Mouse (Mus musculus): Measurements from ENCODE around the gene Chrnb1. TPM values are rescaled to one million over a fixed set of nuclear protein-coding genes. Genes with fewer than 3 reads are reported as not detected.
A peak's percentile ranks its signal among the peaks of the same experiment; 100 is the strongest.

Chrnb1 gene
- polyA plus RNA-seq, 1 experiment from 2014 or later = 4.5 TPM

- Histone ChIP-seq H3K9ac (ENCODE audit: low read depth, low read length) (peak overlapping the region; percentile 77), H3K4me2 (peak overlapping the region; percentile 89), H3K4me3 (ENCODE audit: low read depth, low read length) (peak overlapping the region; percentile 48), H3K27me3 (ENCODE audit: control insufficient read depth, insufficient read depth, low read length) (peaks cover 47% of the 10 kb centered on the region), H3K36me3 (ENCODE audit: control insufficient read depth, insufficient read depth, low read length) (no peaks in the 10 kb centered on the region), H3K9me3 (replicated peaks; ENCODE audit: control insufficient read depth, low read length) (no peaks in the 10 kb centered on the region), H3K27ac (ENCODE audit: low read depth, low read length) (no peak overlapping the region), H3K4me1 (ENCODE audit: control insufficient read depth, insufficient read depth, low read length) (peaks cover 27% of the 10 kb centered on the region)
- no peak for ATAC-seq (replicated peaks; ENCODE audit: insufficient number of reproducible peaks, low FRiP score, low TSS enrichment)
- 6% methylated on average over 43 of the region's 48 CpGs for WGBS (ENCODE audit: insufficient replicate concordance)
These were observed 38.3 kb upstream of the Chrnb1 start for GRCm38 (mm10) chr11:69834001-69834549.

- H3K36me3 ChIP-seq (ENCODE audit: control insufficient read depth, insufficient read depth, low read length) = no peaks in the 10 kb centered on the region
- ATAC-seq (replicated peaks; ENCODE audit: insufficient number of reproducible peaks, low FRiP score, low TSS enrichment) = no peak
- H3K27me3 ChIP-seq (ENCODE audit: control insufficient read depth, insufficient read depth, low read length) = peaks cover 47% of the 10 kb centered on the region
- no peaks in the 10 kb centered on the region for H3K9me3 ChIP-seq (replicated peaks; ENCODE audit: control insufficient read depth, low read length)
- H3K9ac ChIP-seq (ENCODE audit: low read depth, low read length) = peak overlapping the region; percentile 77
- peak overlapping the region; percentile 48 for H3K4me3 ChIP-seq (ENCODE audit: low read depth, low read length)
- peak overlapping the region; percentile 89 for H3K4me2 ChIP-seq
- no peak overlapping the region for H3K27ac ChIP-seq (ENCODE audit: low read depth, low read length)
- H3K4me1 ChIP-seq (ENCODE audit: control insufficient read depth, insufficient read depth, low read length) = peaks cover 24% of the 10 kb centered on the region
- WGBS (ENCODE audit: insufficient replicate concordance) = 39% methylated on average over 8 of the region's 8 CpGs
These were observed 37.8 kb upstream of the Chrnb1 start for GRCm38 (mm10) chr11:69833554-69833953.

GRCm38 (mm10) chr11:69828832-69829231, 33.1 kb upstream of the Chrnb1 start:
- Histone ChIP-seq H3K27ac (ENCODE audit: low read depth, low read length) (no peak overlapping the region), H3K9ac (ENCODE audit: low read depth, low read length) (no peak overlapping the region), H3K9me3 (replicated peaks; ENCODE audit: control insufficient read depth, low read length) (no peaks in the 10 kb centered on the region), H3K36me3 (ENCODE audit: control insufficient read depth, insufficient read depth, low read length) (peaks cover 7% of the 10 kb centered on the region), H3K4me1 (ENCODE audit: control insufficient read depth, insufficient read depth, low read length) (peaks cover 6% of the 10 kb centered on the region; the same call in 1 of the 2 replicates), H3K4me3 (ENCODE audit: low read depth, low read length) (no peak overlapping the region), H3K27me3 (ENCODE audit: control insufficient read depth, insufficient read depth, low read length) (peaks cover 14% of the 10 kb centered on the region), H3K4me2 (no peak overlapping the region)
- ATAC-seq (replicated peaks; ENCODE audit: insufficient number of reproducible peaks, low FRiP score, low TSS enrichment) = no peak
- 69% methylated on average over 5 of the region's 5 CpGs for WGBS (ENCODE audit: insufficient replicate concordance)

GRCm38 (mm10) chr11:69823456-69823855, 27.7 kb upstream of the Chrnb1 start:
- H3K27me3 ChIP-seq (ENCODE audit: control insufficient read depth, insufficient read depth, low read length) = no peaks in the 10 kb centered on the region
- no peak overlapping the region for H3K4me3 ChIP-seq (ENCODE audit: low read depth, low read length)
- H3K36me3 ChIP-seq (ENCODE audit: control insufficient read depth, insufficient read depth, low read length) = peaks cover 7% of the 10 kb centered on the region
- no peak for ATAC-seq (replicated peaks; ENCODE audit: insufficient number of reproducible peaks, low FRiP score, low TSS enrichment)
- no peaks in the 10 kb centered on the region for H3K9me3 ChIP-seq (replicated peaks; ENCODE audit: control insufficient read depth, low read length)
- H3K4me2 ChIP-seq = no peak overlapping the region
- 73% methylated on average over 2 of the region's 2 CpGs for WGBS (ENCODE audit: insufficient replicate concordance)
- H3K4me1 ChIP-seq (ENCODE audit: control insufficient read depth, insufficient read depth, low read length) = no peaks in the 10 kb centered on the region
- H3K27ac ChIP-seq (ENCODE audit: low read depth, low read length) = no peak overlapping the region
- no peak overlapping the region for H3K9ac ChIP-seq (ENCODE audit: low read depth, low read length)

- peaks cover 3% of the 10 kb centered on the region for H3K36me3 ChIP-seq (ENCODE audit: control insufficient read depth, insufficient read depth, low read length)
- H3K27ac ChIP-seq (ENCODE audit: low read depth, low read length) = no peak within 1 kb of the TSS
- no peak for ATAC-seq (replicated peaks; ENCODE audit: insufficient number of reproducible peaks, low FRiP score, low TSS enrichment)
- WGBS (ENCODE audit: insufficient replicate concordance) = 74% methylated on average over 3 of the region's 3 CpGs
- no peak within 1 kb of the TSS for H3K9ac ChIP-seq (ENCODE audit: low read depth, low read length)
- H3K4me2 ChIP-seq = no peak within 1 kb of the TSS
- no peaks in the 10 kb centered on the region for H3K4me1 ChIP-seq (ENCODE audit: control insufficient read depth, insufficient read depth, low read length)
- no peaks in the 10 kb centered on the region for H3K9me3 ChIP-seq (replicated peaks; ENCODE audit: control insufficient read depth, low read length)
- no peaks in the 10 kb centered on the region for H3K27me3 ChIP-seq (ENCODE audit: control insufficient read depth, insufficient read depth, low read length)
- no peak within 1 kb of the TSS for H3K4me3 ChIP-seq (ENCODE audit: low read depth, low read length)
These were observed 26.3 kb upstream of the Chrnb1 start, which contains the start of gene Spem1 for GRCm38 (mm10) chr11:69822080-69822479. Gene Spem1 (minus strand): TSS chr11:69822180.

GRCm38 (mm10) chr11:69818871-69819270, 23.1 kb upstream of the Chrnb1 start:
- no peaks in the 10 kb centered on the region for H3K4me1 ChIP-seq (ENCODE audit: control insufficient read depth, insufficient read depth, low read length)
- 0 out of 2 replicates have a peak, but pooled peaks cover 2% of the 10 kb centered on the region for H3K27me3 ChIP-seq (ENCODE audit: control insufficient read depth, insufficient read depth, low read length)
- H3K4me3 ChIP-seq (ENCODE audit: low read depth, low read length) = no peak overlapping the region
- ATAC-seq (replicated peaks; ENCODE audit: insufficient number of reproducible peaks, low FRiP score, low TSS enrichment) = no peak
- no peaks in the 10 kb centered on the region for H3K36me3 ChIP-seq (ENCODE audit: control insufficient read depth, insufficient read depth, low read length)
- no peaks in the 10 kb centered on the region for H3K9me3 ChIP-seq (replicated peaks; ENCODE audit: control insufficient read depth, low read length)
- no peak overlapping the region for H3K27ac ChIP-seq (ENCODE audit: low read depth, low read length)
- 82% methylated on average over 8 of the region's 8 CpGs for WGBS (ENCODE audit: insufficient replicate concordance)
- no peak overlapping the region for H3K9ac ChIP-seq (ENCODE audit: low read depth, low read length)
- H3K4me2 ChIP-seq = no peak overlapping the region

- Histone ChIP-seq H3K9me3 (replicated peaks; ENCODE audit: control insufficient read depth, low read length) (no peaks in the 10 kb centered on the region), H3K27me3 (ENCODE audit: control insufficient read depth, insufficient read depth, low read length) (0 out of 2 replicates have a peak, but pooled peaks cover 2% of the 10 kb centered on the region), H3K27ac (ENCODE audit: low read depth, low read length) (no peak within 1 kb of the TSS), H3K4me3 (ENCODE audit: low read depth, low read length) (no peak within 1 kb of the TSS), H3K36me3 (ENCODE audit: control insufficient read depth, insufficient read depth, low read length) (no peaks in the 10 kb centered on the region), H3K9ac (ENCODE audit: low read depth, low read length) (no peak within 1 kb of the TSS), H3K4me1 (ENCODE audit: control insufficient read depth, insufficient read depth, low read length) (no peaks in the 10 kb centered on the region), H3K4me2 (no peak within 1 kb of the TSS)
- no peak for ATAC-seq (replicated peaks; ENCODE audit: insufficient number of reproducible peaks, low FRiP score, low TSS enrichment)
- 61% methylated on average over 2 of the region's 2 CpGs for WGBS (ENCODE audit: insufficient replicate concordance)
These were observed 22.6 kb upstream of the Chrnb1 start, which contains the start of gene Spem2 for GRCm38 (mm10) chr11:69818365-69818764. Gene Spem2 (minus strand): TSS chr11:69818465.

GRCm38 (mm10) chr11:69816520-69816919, 20.8 kb upstream of the Chrnb1 start:
- no peak overlapping the region for H3K27ac ChIP-seq (ENCODE audit: low read depth, low read length)
- H3K4me1 ChIP-seq (ENCODE audit: control insufficient read depth, insufficient read depth, low read length) = no peaks in the 10 kb centered on the region
- ATAC-seq (replicated peaks; ENCODE audit: insufficient number of reproducible peaks, low FRiP score, low TSS enrichment) = no peak
- H3K36me3 ChIP-seq (ENCODE audit: control insufficient read depth, insufficient read depth, low read length) = no peaks in the 10 kb centered on the region
- 89% methylated on average over 12 of the region's 12 CpGs for WGBS (ENCODE audit: insufficient replicate concordance)
- H3K27me3 ChIP-seq (ENCODE audit: control insufficient read depth, insufficient read depth, low read length) = 0 out of 2 replicates have a peak, but pooled peaks cover 2% of the 10 kb centered on the region
- no peak overlapping the region for H3K9ac ChIP-seq (ENCODE audit: low read depth, low read length)
- no peak overlapping the region for H3K4me3 ChIP-seq (ENCODE audit: low read depth, low read length)
- H3K9me3 ChIP-seq (replicated peaks; ENCODE audit: control insufficient read depth, low read length) = no peaks in the 10 kb centered on the region
- no peak overlapping the region for H3K4me2 ChIP-seq

- no peak for ATAC-seq (replicated peaks; ENCODE audit: insufficient number of reproducible peaks, low FRiP score, low TSS enrichment)
These were observed 19.4 kb upstream of the Chrnb1 start, which contains the start of gene Gm39566 for GRCm38 (mm10) chr11:69815155-69815554. Gene Gm39566 (minus strand): TSS chr11:69815298.

More at GRCm38 (mm10) chr11:69815155-69815554, 19.4 kb upstream of the Chrnb1 start, which contains the start of gene Gm39566:
- Histone ChIP-seq H3K9ac (ENCODE audit: low read depth, low read length) (no peak within 1 kb of the TSS), H3K4me2 (no peak within 1 kb of the TSS), H3K9me3 (replicated peaks; ENCODE audit: control insufficient read depth, low read length) (no peaks in the 10 kb centered on the region), H3K4me1 (ENCODE audit: control insufficient read depth, insufficient read depth, low read length) (no peaks in the 10 kb centered on the region), H3K4me3 (ENCODE audit: low read depth, low read length) (no peak within 1 kb of the TSS), H3K36me3 (ENCODE audit: control insufficient read depth, insufficient read depth, low read length) (no peaks in the 10 kb centered on the region), H3K27ac (ENCODE audit: low read depth, low read length) (no peak within 1 kb of the TSS), H3K27me3 (ENCODE audit: control insufficient read depth, insufficient read depth, low read length) (0 out of 2 replicates have a peak, but pooled peaks cover 2% of the 10 kb centered on the region)
- 52% methylated on average over 10 of the region's 10 CpGs for WGBS (ENCODE audit: insufficient replicate concordance)

Data from heart, embryonic 11.5 days (tissue).